Mouse (Mus musculus): ENCODE results near the gene Kcnj6. TPM values are rescaled to one million over a fixed set of nuclear protein-coding genes. Genes with fewer than 3 reads are reported as not detected.

The Kcnj6 gene
- 3.3 and 4.6 TPM in 2 replicates for polyA plus RNA-seq (2014; fragmentation: Nextera tagmentation; extraction: Ambion mirVana)

DNA sequence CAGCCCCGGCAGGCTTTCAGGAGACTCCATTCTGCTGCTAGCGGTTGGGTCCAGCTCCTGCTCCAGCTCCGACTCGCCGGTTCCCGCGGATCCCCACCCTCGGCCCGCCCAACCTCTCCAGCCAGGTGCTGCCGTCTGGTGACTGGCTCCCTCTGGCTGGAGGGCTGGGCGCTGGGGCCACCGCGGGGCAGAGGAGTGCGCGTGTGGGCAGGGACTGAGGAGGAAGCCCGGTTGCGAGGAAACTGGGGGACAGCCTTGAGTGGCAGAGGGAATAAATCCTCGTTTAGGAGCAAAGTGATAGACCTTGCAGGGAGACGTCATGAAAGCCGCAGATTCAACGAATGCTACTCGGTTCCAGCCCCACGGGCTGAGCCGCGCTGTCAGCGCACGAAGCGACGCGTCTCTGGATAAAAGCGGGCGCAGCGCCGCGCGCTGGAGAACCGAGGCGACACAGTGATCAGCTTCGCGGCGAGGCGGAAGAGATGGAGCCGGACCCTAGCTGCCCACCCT, at the start of gene Kcnj6:
Kcnj6 (minus strand) TSS at position 362 of the 510 bp plus-strand sequence.
- Histone ChIP-seq H3K9me3 (ENCODE audit: control insufficient read depth, low read length) (no peaks in the 10 kb centered on the region), H3K27ac (replicated peaks; ENCODE audit: low read depth, low read length) (peak within 1 kb of the TSS; percentile 76), H3K36me3 (ENCODE audit: control insufficient read depth, insufficient read depth, low read length) (no peaks in the 10 kb centered on the region), H3K4me3 (replicated peaks; ENCODE audit: low read depth, low read length) (peak within 1 kb of the TSS; percentile 59), H3K4me2 (ENCODE audit: low read length) (peak within 1 kb of the TSS; percentile 86), H3K9ac (replicated peaks; ENCODE audit: low read length) (peak within 1 kb of the TSS; percentile 71), H3K4me1 (ENCODE audit: control insufficient read depth, insufficient read depth, low read length) (peaks cover 22% of the 10 kb centered on the region), H3K27me3 (ENCODE audit: control insufficient read depth, insufficient read depth, low read length) (peaks cover 10% of the 10 kb centered on the region; the same call in 1 of the 2 replicates)
- peak; percentile 82 for ATAC-seq (ENCODE audit: low FRiP score, low TSS enrichment)
- under 1% methylated on average over 43 of the region's 43 CpGs for WGBS
- DNase-seq, result peak; percentile 94

- DNase-seq (no peak), ATAC-seq (ENCODE audit: low FRiP score, low TSS enrichment) (no peak)
- no peak overlapping the region for H3K4me2 ChIP-seq (ENCODE audit: low read length)
- no peaks in the 10 kb centered on the region for H3K9me3 ChIP-seq (ENCODE audit: control insufficient read depth, low read length)
- no peaks in the 10 kb centered on the region for H3K27me3 ChIP-seq (ENCODE audit: control insufficient read depth, insufficient read depth, low read length)
- 86% methylated on average over 3 of the region's 3 CpGs for WGBS
- H3K27ac ChIP-seq (replicated peaks; ENCODE audit: low read depth, low read length), result no peak overlapping the region
- H3K4me1 ChIP-seq (ENCODE audit: control insufficient read depth, insufficient read depth, low read length), result no peaks in the 10 kb centered on the region
- no peaks in the 10 kb centered on the region for H3K36me3 ChIP-seq (ENCODE audit: control insufficient read depth, insufficient read depth, low read length)
- no peak overlapping the region for H3K9ac ChIP-seq (replicated peaks; ENCODE audit: low read length)
- H3K4me3 ChIP-seq (replicated peaks; ENCODE audit: low read depth, low read length), result no peak overlapping the region
These were observed 12.4 kb upstream of the Kcnj6 start for GRCm38 (mm10) chr16:95009937-95010336.

DNA sequence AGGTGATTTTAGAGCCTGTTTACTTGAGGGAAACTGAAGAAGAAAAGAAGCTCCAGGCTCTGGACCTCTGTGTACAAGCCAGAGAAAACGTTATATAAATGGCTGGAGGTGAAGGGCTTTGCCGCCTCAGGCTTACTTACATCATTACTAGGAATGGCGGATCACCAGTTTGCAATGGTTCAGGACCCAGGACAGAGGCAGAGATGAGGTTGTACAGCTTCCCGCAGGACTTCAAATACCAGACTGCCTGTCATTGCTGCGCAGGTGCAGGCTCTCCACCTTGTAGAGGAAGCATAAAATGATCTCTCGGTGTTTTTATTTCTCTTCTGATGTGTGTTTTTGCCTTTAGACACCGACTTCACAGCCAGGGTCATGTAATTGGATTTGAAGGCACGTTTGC, 7.1 kb upstream of the Kcnj6 start:
- H3K9me3 ChIP-seq (ENCODE audit: control insufficient read depth, low read length), result no peaks in the 10 kb centered on the region
- WGBS, result 26% methylated on average over 8 of the region's 8 CpGs
- DNase-seq (peak; percentile 44), ATAC-seq (ENCODE audit: low FRiP score, low TSS enrichment) (no peak)
- H3K4me2 ChIP-seq (ENCODE audit: low read length), result no peak overlapping the region
- no peaks in the 10 kb centered on the region for H3K36me3 ChIP-seq (ENCODE audit: control insufficient read depth, insufficient read depth, low read length)
- peak overlapping the region; percentile 41; the same call in 1 of the 2 replicates for H3K27ac ChIP-seq (replicated peaks; ENCODE audit: low read depth, low read length)
- no peaks in the 10 kb centered on the region; the same call in 1 of the 2 replicates for H3K27me3 ChIP-seq (ENCODE audit: control insufficient read depth, insufficient read depth, low read length)
- peaks cover 4% of the 10 kb centered on the region; the same call in 1 of the 2 replicates for H3K4me1 ChIP-seq (ENCODE audit: control insufficient read depth, insufficient read depth, low read length)
- no peak overlapping the region for H3K4me3 ChIP-seq (replicated peaks; ENCODE audit: low read depth, low read length)
- no peak overlapping the region for H3K9ac ChIP-seq (replicated peaks; ENCODE audit: low read length)

GRCm38 (mm10) chr16:94999551-94999950, 2.0 kb upstream of the Kcnj6 start:
- H3K9me3 ChIP-seq (ENCODE audit: control insufficient read depth, low read length), result no peaks in the 10 kb centered on the region
- peaks cover 24% of the 10 kb centered on the region for H3K4me1 ChIP-seq (ENCODE audit: control insufficient read depth, insufficient read depth, low read length)
- no peak overlapping the region for H3K4me3 ChIP-seq (replicated peaks; ENCODE audit: low read depth, low read length)
- peaks cover 10% of the 10 kb centered on the region; the same call in 1 of the 2 replicates for H3K27me3 ChIP-seq (ENCODE audit: control insufficient read depth, insufficient read depth, low read length)
- ATAC-seq (ENCODE audit: low FRiP score, low TSS enrichment) (no peak), DNase-seq (no peak)
- no peaks in the 10 kb centered on the region for H3K36me3 ChIP-seq (ENCODE audit: control insufficient read depth, insufficient read depth, low read length)
- H3K9ac ChIP-seq (replicated peaks; ENCODE audit: low read length), result no peak overlapping the region
- 61% methylated on average over 5 of the region's 5 CpGs for WGBS
- H3K4me2 ChIP-seq (ENCODE audit: low read length), result no peak overlapping the region
- H3K27ac ChIP-seq (replicated peaks; ENCODE audit: low read depth, low read length), result no peak overlapping the region

- no peak overlapping the region for H3K27ac ChIP-seq (replicated peaks; ENCODE audit: low read depth, low read length)
- no peak overlapping the region for H3K9ac ChIP-seq (replicated peaks; ENCODE audit: low read length)
- H3K36me3 ChIP-seq (ENCODE audit: control insufficient read depth, insufficient read depth, low read length), result no peaks in the 10 kb centered on the region
- H3K4me2 ChIP-seq (ENCODE audit: low read length), result no peak overlapping the region
- DNase-seq, result no peak
- H3K4me1 ChIP-seq (ENCODE audit: control insufficient read depth, insufficient read depth, low read length), result peaks cover 22% of the 10 kb centered on the region
- H3K4me3 ChIP-seq (replicated peaks; ENCODE audit: low read depth, low read length), result no peak overlapping the region
- H3K9me3 ChIP-seq (ENCODE audit: control insufficient read depth, low read length), result no peaks in the 10 kb centered on the region
- no peak for ATAC-seq (ENCODE audit: low FRiP score, low TSS enrichment)
- H3K27me3 ChIP-seq (ENCODE audit: control insufficient read depth, insufficient read depth, low read length), result peaks cover 10% of the 10 kb centered on the region; the same call in 1 of the 2 replicates
- 9% methylated on average over 3 of the region's 3 CpGs for WGBS
These were observed 1.5 kb upstream of the Kcnj6 start for GRCm38 (mm10) chr16:94999019-94999418.

GRCm38 (mm10) chr16:94996791-94997281, 665 bp downstream of the Kcnj6 start:
- peaks cover 26% of the 10 kb centered on the region for H3K4me1 ChIP-seq (ENCODE audit: control insufficient read depth, insufficient read depth, low read length)
- H3K4me3 ChIP-seq (replicated peaks; ENCODE audit: low read depth, low read length), result peak overlapping the region; percentile 59
- H3K27ac ChIP-seq (replicated peaks; ENCODE audit: low read depth, low read length), result peak overlapping the region; percentile 76
- H3K4me2 ChIP-seq (ENCODE audit: low read length), result peak overlapping the region; percentile 86
- H3K27me3 ChIP-seq (ENCODE audit: control insufficient read depth, insufficient read depth, low read length), result peaks cover 10% of the 10 kb centered on the region; the same call in 1 of the 2 replicates
- ATAC-seq (ENCODE audit: low FRiP score, low TSS enrichment), result peak; percentile 46; the same call in 1 of the 2 replicates
- H3K9ac ChIP-seq (replicated peaks; ENCODE audit: low read length), result peak overlapping the region; percentile 71
- no peaks in the 10 kb centered on the region for H3K9me3 ChIP-seq (ENCODE audit: control insufficient read depth, low read length)
- whole genome bisulfite sequencing, result 11% methylated on average over 16 of the region's 16 CpGs
- DNase-seq, result peak; percentile 59
- no peaks in the 10 kb centered on the region for H3K36me3 ChIP-seq (ENCODE audit: control insufficient read depth, insufficient read depth, low read length)

- no peak for ATAC-seq (ENCODE audit: low FRiP score, low TSS enrichment)
- Histone ChIP-seq H3K4me1 (ENCODE audit: control insufficient read depth, insufficient read depth, low read length) (peaks cover 26% of the 10 kb centered on the region), H3K27me3 (ENCODE audit: control insufficient read depth, insufficient read depth, low read length) (peaks cover 10% of the 10 kb centered on the region; the same call in 1 of the 2 replicates), H3K27ac (replicated peaks; ENCODE audit: low read depth, low read length) (no peak overlapping the region), H3K9me3 (ENCODE audit: control insufficient read depth, low read length) (no peaks in the 10 kb centered on the region), H3K4me2 (ENCODE audit: low read length) (peak overlapping the region; percentile 86), H3K9ac (replicated peaks; ENCODE audit: low read length) (no peak overlapping the region; the same call in 1 of the 2 replicates), H3K36me3 (ENCODE audit: control insufficient read depth, insufficient read depth, low read length) (no peaks in the 10 kb centered on the region), H3K4me3 (replicated peaks; ENCODE audit: low read depth, low read length) (peak overlapping the region; percentile 59)
- 11% methylated on average over 13 of the region's 13 CpGs for WGBS
- peak; percentile 64 for DNase-seq
These were observed 1.9 kb downstream of the Kcnj6 start for GRCm38 (mm10) chr16:94995542-94996131.

- Histone ChIP-seq H3K4me3 (replicated peaks; ENCODE audit: low read depth, low read length) (peak overlapping the region; percentile 59; the same call in 1 of the 2 replicates), H3K4me1 (ENCODE audit: control insufficient read depth, insufficient read depth, low read length) (peaks cover 26% of the 10 kb centered on the region), H3K4me2 (ENCODE audit: low read length) (peak overlapping the region; percentile 86), H3K27ac (replicated peaks; ENCODE audit: low read depth, low read length) (no peak overlapping the region), H3K9ac (replicated peaks; ENCODE audit: low read length) (no peak overlapping the region; the same call in 1 of the 2 replicates), H3K9me3 (ENCODE audit: control insufficient read depth, low read length) (no peaks in the 10 kb centered on the region), H3K36me3 (ENCODE audit: control insufficient read depth, insufficient read depth, low read length) (no peaks in the 10 kb centered on the region), H3K27me3 (ENCODE audit: control insufficient read depth, insufficient read depth, low read length) (peaks cover 10% of the 10 kb centered on the region; the same call in 1 of the 2 replicates)
- DNase-seq (no peak), ATAC-seq (ENCODE audit: low FRiP score, low TSS enrichment) (no peak)
- WGBS, result 75% methylated on average over 4 of the region's 4 CpGs
These were observed 2.6 kb downstream of the Kcnj6 start for GRCm38 (mm10) chr16:94994924-94995323.

All from midbrain, embryonic 14.5 days (tissue).